Mouse (Mus musculus) macrophage (primary cell): ENCODE results near the gene Klrg2. TPM values are rescaled to one million over a fixed set of nuclear protein-coding genes. Genes with fewer than 3 reads are reported as not detected.

Experiments
- H3K27ac ChIP-seq: fragments of 350-480 bp; formaldehyde crosslinking; 2 replicates; pipeline ENCODE4 v1.9.0; 2021
- H3K36me3 ChIP-seq: fragments of 350-480 bp; formaldehyde crosslinking; 2 replicates; pipeline ENCODE4 v1.9.0; 2021; ENCODE audit errors: inconsistent target
- H3K4me3 ChIP-seq: fragments of 350-480 bp; formaldehyde crosslinking; 2 replicates; pipeline ENCODE4 v1.9.0; 2021; ENCODE audit errors: inconsistent target
- H3K79me2 ChIP-seq: fragments of 350-480 bp; formaldehyde crosslinking; 2 replicates; pipeline ENCODE4 v1.9.0; 2021; ENCODE audit errors: inconsistent target
- WGBS: methylation state at CpG from one replicate; pipeline ENCODE4 v1.1.7; 2026; ENCODE audit warnings: inconsistent platforms; ENCODE audit not compliant: missing documents; 5-methylcytosine and 5-hydroxymethylcytosine counted together
- polyA plus RNA-seq: library from polyadenylated mRNA; stranded (reverse); fragments of 250-400 nt; gene quantifications from 3 replicates; pipeline ENCODE4 v1.2.4, GENCODE M21; 2018; ENCODE audit warnings: inconsistent platforms

Gene Klrg2
- polyA plus RNA-seq, 1 experiment from 2014 or later = 0.20 TPM

- WGBS = 90% methylated on average over 4 of the region's 4 CpGs
- Histone ChIP-seq H3K36me3 (peaks cover 50% of the 10 kb centered on the region), H3K79me2 (no peaks in the 10 kb centered on the region; the same call in 1 of the 2 replicates), H3K4me3 (no peak overlapping the region), H3K27ac (no peak overlapping the region)
Observed at GRCm38 (mm10) chr6:38597481-38597880, 39.6 kb downstream of the Klrg2 start.

GRCm38 (mm10) chr6:38581711-38582110 lies 55.3 kb downstream of the Klrg2 start:
- H3K27ac ChIP-seq = no peak overlapping the region
- no peak overlapping the region for H3K4me3 ChIP-seq
- 94% methylated on average over 3 of the region's 3 CpGs for whole genome bisulfite sequencing
- H3K36me3 ChIP-seq = peaks cover 55% of the 10 kb centered on the region
- peaks cover 77% of the 10 kb centered on the region for H3K79me2 ChIP-seq

- 91% methylated on average over 3 of the region's 3 CpGs for WGBS
- Histone ChIP-seq H3K4me3 (no peak overlapping the region), H3K79me2 (peaks cover 91% of the 10 kb centered on the region), H3K27ac (no peak overlapping the region), H3K36me3 (peaks cover 45% of the 10 kb centered on the region)
Observed at GRCm38 (mm10) chr6:38580112-38580857, 56.8 kb downstream of the Klrg2 start.

GRCm38 (mm10) chr6:38576096-38576495 lies 60.9 kb downstream of the Klrg2 start:
- H3K27ac ChIP-seq = no peak overlapping the region
- 61% methylated on average over 2 of the region's 2 CpGs for WGBS
- peaks cover 100% of the 10 kb centered on the region for H3K79me2 ChIP-seq
- no peak overlapping the region for H3K4me3 ChIP-seq
- H3K36me3 ChIP-seq = peaks cover 43% of the 10 kb centered on the region

Other genes starting within 250 kb of the Klrg2 start
- gene Ubn2, start 203.3 kb downstream of the Klrg2 start, polyA plus RNA-seq = 6.9 to 10.1 TPM (median 7.6 TPM) in 3 replicates
- 2.8 to 13.1 TPM (median 8.6 TPM) in 3 replicates for gene Fmc1, start 103.7 kb downstream of the Klrg2 start, polyA plus RNA-seq
- 72.9 to 93.0 TPM (median 86.6 TPM) in 3 replicates for gene Luc7l2, start 85.9 kb downstream of the Klrg2 start, polyA plus RNA-seq
- gene Clec2l, start 25.8 kb upstream of the Klrg2 start, polyA plus RNA-seq = not detected in 3 replicates
- gene Tbxas1, start 238.2 kb upstream of the Klrg2 start, polyA plus RNA-seq = 131 to 194 TPM (median 144 TPM) in 3 replicates
- 20.7 to 41.4 TPM (median 22.0 TPM) in 3 replicates for gene Hipk2, start 238.9 kb upstream of the Klrg2 start, polyA plus RNA-seq